34 mouse cellular contexts compared by ENCODE assay signal in the genomic region with DNA sequence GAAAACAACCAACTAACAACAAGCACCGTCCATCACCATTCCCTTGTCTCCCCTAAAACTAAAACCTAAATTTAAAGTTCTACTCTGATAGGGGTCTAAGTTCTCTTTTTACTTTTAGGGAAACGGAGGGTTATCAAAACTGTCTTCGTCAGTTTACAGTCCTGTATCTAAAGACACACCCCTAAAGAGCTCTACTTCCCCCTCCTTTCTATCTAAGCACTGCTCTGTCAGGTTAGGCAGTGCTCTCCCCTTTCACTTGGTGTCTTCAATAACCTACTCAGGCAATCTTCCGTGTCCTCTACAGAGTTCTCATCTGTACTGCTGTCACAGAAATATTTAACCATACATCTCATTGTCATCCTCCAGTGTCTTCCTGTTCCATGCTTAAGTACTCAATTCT.
"Had no signal": no experiment of that assay in that cellular context is flagged by ENCODE, and none has a peak within 500 bp of the region (broad histone marks: within the 10 kb centered on the region; RNA-seq: fewer than 3 reads in every experiment).

No protein-coding gene starts in this region.

- H3K4me3 ChIP-seq: heart, embryonic 12.5 days; heart, embryonic 13.5 days; heart, embryonic 15.5 days; hindbrain, embryonic 12.5 days; hindbrain, embryonic 13.5 days; hindbrain, embryonic 15.5 days; intestine, embryonic 15.5 days; kidney, embryonic 15.5 days; layer of hippocampus, adult 2 months; left cerebral cortex, adult 2 months had no signal

- ATAC-seq: hindbrain, embryonic 16.5 days; hindbrain, postnatal 0 days; inflammation-experienced regulatory T-cells, adult 6 months; intestine, embryonic 15.5 days; intestine, embryonic 16.5 days; intestine, postnatal 0 days had no signal

- H3K27me3 ChIP-seq: heart, embryonic 12.5 days; heart, embryonic 13.5 days; heart, embryonic 15.5 days; hindbrain, embryonic 12.5 days; hindbrain, embryonic 13.5 days; hindbrain, embryonic 15.5 days; intestine, embryonic 15.5 days; kidney, embryonic 15.5 days had no signal

- DNase-seq: heart, postnatal 10 days; heart, postnatal 14 days; heart, postnatal 36 days; heart, postnatal 4 days; kidney, adult 11 months; kidney, adult 18-20 months; kidney, adult 2 months; kidney, adult 8-10 months; kidney, adult 9 months; kidney, postnatal 10 days; kidney, postnatal 14 days; kidney, postnatal 25 days; kidney, postnatal 36 days; kidney, postnatal 4 days; layer of hippocampus, adult 9-11 months; layer of hippocampus, postnatal 36 days had no signal

- H3K4me2 ChIP-seq: heart, embryonic 11.5 days; heart, embryonic 12.5 days; heart, embryonic 13.5 days; heart, embryonic 15.5 days; hindbrain, embryonic 12.5 days; hindbrain, embryonic 13.5 days; hindbrain, embryonic 14.5 days; hindbrain, embryonic 15.5 days; intestine, embryonic 15.5 days; kidney, embryonic 15.5 days had no signal

- H3K9me3 ChIP-seq: heart, embryonic 12.5 days; heart, embryonic 13.5 days; heart, embryonic 15.5 days; hindbrain, embryonic 12.5 days; hindbrain, embryonic 13.5 days; hindbrain, embryonic 15.5 days; intestine, embryonic 15.5 days; kidney, embryonic 15.5 days had no signal

- H3K9ac ChIP-seq: heart, embryonic 12.5 days; heart, embryonic 13.5 days; heart, embryonic 15.5 days; hindbrain, embryonic 12.5 days; hindbrain, embryonic 13.5 days; hindbrain, embryonic 14.5 days; hindbrain, embryonic 15.5 days; intestine, embryonic 15.5 days; kidney, embryonic 15.5 days had no signal

- H3K4me1 ChIP-seq: heart, embryonic 12.5 days; heart, embryonic 13.5 days; heart, embryonic 15.5 days; hindbrain, embryonic 12.5 days; hindbrain, embryonic 13.5 days; hindbrain, embryonic 15.5 days; intestine, embryonic 15.5 days; kidney, embryonic 15.5 days had no signal

- H3K27ac ChIP-seq: heart, embryonic 13.5 days; heart, embryonic 15.5 days; hindbrain, embryonic 12.5 days; hindbrain, embryonic 13.5 days; hindbrain, embryonic 14.5 days; hindbrain, embryonic 15.5 days; hindbrain, postnatal 0 days; intestine, embryonic 15.5 days; kidney, embryonic 15.5 days; kidney, postnatal 0 days; layer of hippocampus, adult 2 months; left cerebral cortex, adult 2 months had no signal
